Mouse (Mus musculus) C2C12 (cell line): ENCODE results near the gene Fam173a. TPM values are rescaled to one million over a fixed set of nuclear protein-coding genes. Genes with fewer than 3 reads are reported as not detected.
"Not testable (repeated sequence)": the region's sequence is repeated elsewhere in the genome, so short reads cannot be mapped to it uniquely, and the experiment has no call there.

Experiments
- H3K27me3 ChIP-seq: one replicate; pipeline ENCODE4 v1.6.1; 2011; ENCODE audit not compliant: control insufficient read depth, insufficient read depth, insufficient read length
- H3K36me3 ChIP-seq: one replicate; pipeline ENCODE4 v1.6.1; 2011; ENCODE audit not compliant: control insufficient read depth, insufficient read depth
- H3K4me3 ChIP-seq: one replicate; pipeline ENCODE4 v1.5.1; 2011; ENCODE audit warnings: mild to moderate bottlenecking, control low read depth; ENCODE audit not compliant: poor library complexity, insufficient read depth, severe bottlenecking
- H3K79me2 ChIP-seq: one replicate; pipeline ENCODE4 v1.6.1; 2011; ENCODE audit not compliant: control insufficient read depth, insufficient read depth
- H3K79me3 ChIP-seq: one replicate; pipeline ENCODE4 v1.6.1; 2011; ENCODE audit warnings: low read depth, control low read depth
- H3ac ChIP-seq: one replicate; pipeline ENCODE3; 2011; ENCODE audit warnings: low read depth; ENCODE audit not compliant: control insufficient read depth, insufficient read length
- CEBPB ChIP-seq: IDR thresholded peaks from one replicate; pipeline ENCODE4 v1.6.1; 2011; ENCODE audit warnings: low read depth, mild to moderate bottlenecking, control low read depth, moderate library complexity
- CTCF ChIP-seq: IDR thresholded peaks from one replicate; pipeline ENCODE4 v1.5.1; 2011; ENCODE audit not compliant: control insufficient read depth, insufficient read depth, insufficient read length
- FOSL1 ChIP-seq: IDR thresholded peaks from one replicate; pipeline ENCODE4 v1.8.0; 2011; ENCODE audit warnings: mild to moderate bottlenecking, low read length; ENCODE audit not compliant: poor library complexity, insufficient read depth, severe bottlenecking
- MAX ChIP-seq: IDR thresholded peaks from one replicate; pipeline ENCODE4 v1.6.1; 2011; ENCODE audit warnings: mild to moderate bottlenecking, control low read depth
- MYOD1 ChIP-seq: IDR thresholded peaks from one replicate; pipeline ENCODE4 v1.6.1; 2011; ENCODE audit warnings: low read depth; ENCODE audit not compliant: control insufficient read depth, insufficient read length
- MYOG ChIP-seq: IDR thresholded peaks from one replicate; pipeline ENCODE4 v1.6.1; 2011; ENCODE audit not compliant: control insufficient read depth, insufficient read length; ENCODE audit errors: extremely low read depth
- USF1 ChIP-seq: IDR thresholded peaks from one replicate; pipeline ENCODE4 v1.6.1; 2011; ENCODE audit warnings: low read depth, mild to moderate bottlenecking, control low read depth, moderate library complexity
- microRNA-seq: library from miRNA; unstranded; fragments of <30 nt; microRNA quantifications from one replicate; pipeline ENCODE4, GENCODE M21; 2019; ENCODE audit warnings: borderline microRNAs expressed
- polyA plus RNA-seq: library from polyadenylated mRNA; unstranded; fragments of >200 nt; fragmentation: generic; extraction: Trizol; gene quantifications from one replicate; pipeline ENCODE4 v1.2.1, GENCODE M21; 2012; ENCODE audit warnings: missing spikeins

Gene Fam173a
- polyA plus RNA-seq, 1 experiment, result 46.0 TPM

DNA sequence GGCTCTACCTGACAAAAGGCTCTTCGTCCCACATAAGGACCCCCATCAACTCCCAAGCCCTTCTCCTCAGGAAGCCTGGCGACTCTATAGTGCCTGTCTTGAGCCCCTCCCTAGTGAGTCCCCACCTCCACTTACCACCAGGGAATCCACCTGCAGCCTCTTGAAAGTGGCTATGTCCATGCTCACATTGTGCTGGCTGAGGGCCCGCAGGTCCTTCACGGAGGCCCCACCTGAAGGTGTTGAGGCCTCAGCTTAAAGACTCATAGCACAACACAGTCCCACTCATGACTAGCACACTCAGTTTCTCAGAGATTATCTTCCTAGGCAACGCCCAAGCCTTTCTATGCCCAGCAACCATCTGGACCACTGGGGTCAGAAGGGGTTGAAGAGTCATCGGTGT is 43.4 kb downstream of the Fam173a start:
- no peak overlapping the region for H3ac ChIP-seq
- TF ChIP-seq CEBPB, result no peak
- no peak for TF ChIP-seq MYOD1
- no peak for TF ChIP-seq FOSL1
- no peak for TF ChIP-seq CTCF
- no peak for TF ChIP-seq USF1
- no peak for TF ChIP-seq MYOG
- no peak for TF ChIP-seq MAX
- no peak overlapping the region for H3K4me3 ChIP-seq
- H3K79me2 ChIP-seq, result peaks cover 19% of the 10 kb centered on the region
- no peaks in the 10 kb centered on the region for H3K36me3 ChIP-seq
- peaks cover 2% of the 10 kb centered on the region for H3K79me3 ChIP-seq
- no peaks in the 10 kb centered on the region for H3K27me3 ChIP-seq

DNA sequence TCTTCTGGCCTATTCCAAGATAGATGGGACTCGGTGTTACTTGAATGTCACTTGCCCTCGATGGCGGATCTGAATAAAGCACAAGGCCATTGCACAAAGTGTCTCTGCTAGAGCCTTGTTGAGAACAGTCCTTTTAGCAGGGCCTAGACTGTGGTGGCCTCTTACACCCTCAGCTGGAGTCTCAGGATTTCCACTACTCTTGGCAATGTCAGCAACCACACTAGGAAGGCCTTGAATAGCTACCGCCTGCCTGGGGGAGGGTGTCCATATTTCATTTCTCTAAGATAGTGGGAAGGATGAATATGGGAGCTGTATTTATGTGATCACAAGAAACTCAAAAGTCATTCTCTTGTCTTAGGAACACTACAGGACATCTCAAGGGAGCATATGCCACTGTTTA is 44.5 kb downstream of the Fam173a start:
- no peaks in the 10 kb centered on the region for H3K27me3 ChIP-seq
- H3K4me3 ChIP-seq, result no peak overlapping the region
- H3ac ChIP-seq, result no peak overlapping the region
- peaks cover 12% of the 10 kb centered on the region for H3K79me2 ChIP-seq
- TF ChIP-seq USF1 (no peak), MYOG (no peak), CEBPB (no peak), FOSL1 (no peak)
- peaks cover 2% of the 10 kb centered on the region for H3K79me3 ChIP-seq
- H3K36me3 ChIP-seq, result no peaks in the 10 kb centered on the region

DNA sequence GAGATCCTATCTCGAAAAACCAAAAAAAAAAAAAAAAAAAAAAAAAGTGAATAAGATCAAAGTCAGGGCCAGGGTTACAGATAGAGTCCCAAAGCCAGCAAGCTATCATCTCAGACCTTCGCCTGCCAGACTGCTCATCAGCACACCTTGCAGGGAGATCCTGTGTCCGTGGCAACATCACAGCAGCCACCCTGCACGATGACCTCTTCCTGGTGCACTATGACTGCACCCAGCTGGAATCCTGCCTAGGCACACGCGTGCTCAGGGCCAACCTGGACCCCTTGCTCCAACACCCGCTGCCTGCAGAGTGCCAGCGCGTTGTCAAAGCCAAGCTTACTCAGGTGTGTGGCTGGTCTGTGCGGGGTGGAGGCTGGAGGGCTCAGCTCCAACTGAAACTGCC is 48.4 kb downstream of the Fam173a start:
- no peaks in the 10 kb centered on the region for H3K36me3 ChIP-seq
- peaks cover 2% of the 10 kb centered on the region for H3K27me3 ChIP-seq
- H3ac ChIP-seq, result no peak overlapping the region
- H3K4me3 ChIP-seq, result no peak overlapping the region
- H3K79me3 ChIP-seq, result no peaks in the 10 kb centered on the region
- TF ChIP-seq USF1 (no peak), MYOG (no peak), MAX (no peak), MYOD1 (no peak), FOSL1 (no peak), CTCF (no peak), CEBPB (no peak)
- no peaks in the 10 kb centered on the region for H3K79me2 ChIP-seq

DNA sequence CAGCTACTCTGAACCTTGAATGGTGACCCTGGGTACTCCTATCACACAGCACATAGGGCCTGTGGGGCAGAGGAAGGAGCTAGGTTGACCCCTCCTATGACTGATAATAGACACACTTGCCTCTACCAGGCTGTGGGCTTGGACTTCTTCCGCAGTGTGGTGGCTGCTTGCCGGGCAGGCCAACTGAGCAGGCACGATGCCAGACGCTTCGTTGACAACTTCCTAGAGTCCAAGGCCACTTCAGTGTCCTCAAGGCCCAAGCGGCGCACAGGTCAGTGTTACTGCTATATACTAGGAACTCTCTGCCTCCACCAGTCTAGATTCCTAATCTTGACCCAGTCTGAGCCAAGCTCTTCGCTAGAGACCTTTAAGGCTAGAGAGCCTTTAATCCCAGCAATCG is 48.9 kb downstream of the Fam173a start:
- H3K36me3 ChIP-seq, result no peaks in the 10 kb centered on the region
- H3K4me3 ChIP-seq, result no peak overlapping the region
- peaks cover 7% of the 10 kb centered on the region for H3K27me3 ChIP-seq
- no peaks in the 10 kb centered on the region for H3K79me3 ChIP-seq
- TF ChIP-seq CTCF (no peak), USF1 (no peak), CEBPB (no peak), MYOG (no peak), FOSL1 (no peak), MYOD1 (no peak), MAX (no peak)
- H3ac ChIP-seq, result no peak overlapping the region
- no peaks in the 10 kb centered on the region for H3K79me2 ChIP-seq

DNA sequence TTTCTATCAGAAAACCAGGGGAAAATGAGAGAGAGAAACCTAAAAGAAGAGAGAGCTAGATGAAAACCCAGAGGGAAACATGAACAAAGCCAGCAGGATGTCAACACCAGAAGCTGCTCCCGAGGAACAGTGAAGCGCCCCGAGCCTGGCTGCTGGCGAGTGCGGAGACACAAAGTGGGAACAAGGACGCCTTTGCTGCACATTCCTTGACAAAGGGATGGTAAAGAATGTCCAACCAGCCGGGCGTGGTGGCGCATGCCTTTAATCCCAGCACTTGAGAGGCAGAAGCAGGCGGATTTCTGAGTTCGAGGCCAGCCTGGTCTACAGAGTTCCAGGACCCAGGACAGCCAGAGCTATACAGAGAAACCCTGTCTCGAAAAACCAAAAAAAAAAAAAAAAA is 51.2 kb downstream of the Fam173a start:
- H3K27me3 ChIP-seq, result peaks cover 20% of the 10 kb centered on the region

More for the DNA sequence above, 51.2 kb downstream of the Fam173a start:
- H3K4me3 ChIP-seq, H3K79me3 ChIP-seq, H3ac ChIP-seq, H3K79me2 ChIP-seq, H3K36me3 ChIP-seq: not testable (repeated sequence)

Small RNA genes within 50 kb of the gene (microRNA-seq; reads per million reads assigned to microRNA genes)
- gene Gm25083 (not detected), gene Mir3082 (0.68 reads per million, percentile 14 among the genes with 10 or more reads in this experiment), gene Mir6966 (0.28 reads per million)

Other genes starting within 250 kb of the Fam173a start
- 0.99 TPM for gene Sox8, start 222.2 kb downstream of the Fam173a start, polyA plus RNA-seq
- 14.0 TPM for gene Lmf1, start 213.8 kb downstream of the Fam173a start, polyA plus RNA-seq
- gene Gng13, start 75.7 kb downstream of the Fam173a start, polyA plus RNA-seq, result not detected
- gene Chtf18, start 65.5 kb downstream of the Fam173a start, polyA plus RNA-seq, result 22.8 TPM
- 20.7 TPM for gene Rpusd1, start 65.2 kb downstream of the Fam173a start, polyA plus RNA-seq
- gene Mslnl, start 56.9 kb downstream of the Fam173a start, polyA plus RNA-seq, result not detected
- gene Msln, start 38.5 kb downstream of the Fam173a start, polyA plus RNA-seq, result 6.1 TPM
- 19.3 TPM for gene Narfl, start 19.1 kb downstream of the Fam173a start, polyA plus RNA-seq
- gene Haghl, start 7.2 kb downstream of the Fam173a start, polyA plus RNA-seq, result 14.4 TPM
- gene Ccdc78, start 6.3 kb downstream of the Fam173a start, polyA plus RNA-seq, result 0.12 TPM
- gene AC134908.4, start 2.8 kb upstream of the Fam173a start, polyA plus RNA-seq, result not detected
- gene Metrn, start 4.2 kb upstream of the Fam173a start, polyA plus RNA-seq, result 64.0 TPM
- 5.7 TPM for gene Fbxl16, start 16.2 kb upstream of the Fam173a start, polyA plus RNA-seq
- gene Wdr24, start 30.7 kb upstream of the Fam173a start, polyA plus RNA-seq, result 14.3 TPM
- 10.8 TPM for gene Jmjd8, start 36.0 kb upstream of the Fam173a start, polyA plus RNA-seq
- 246 TPM for gene Stub1, start 40.5 kb upstream of the Fam173a start, polyA plus RNA-seq
- 0.40 TPM for gene Rhbdl1, start 44.4 kb upstream of the Fam173a start, polyA plus RNA-seq
- 0.89 TPM for gene Gm20683, start 48.9 kb upstream of the Fam173a start, polyA plus RNA-seq
- 33.9 TPM for gene Rhot2, start 52.0 kb upstream of the Fam173a start, polyA plus RNA-seq
- 16.7 TPM for gene Wdr90, start 68.6 kb upstream of the Fam173a start, polyA plus RNA-seq
- gene Mcrip2, start 75.9 kb upstream of the Fam173a start, polyA plus RNA-seq, result 36.3 TPM
- gene Mettl26, start 82.2 kb upstream of the Fam173a start, polyA plus RNA-seq, result 25.0 TPM
- 0.34 TPM for gene Wfikkn1, start 88.0 kb upstream of the Fam173a start, polyA plus RNA-seq
- gene Rab40c, start 126.8 kb upstream of the Fam173a start, polyA plus RNA-seq, result 14.4 TPM
- 43.5 TPM for gene Pigq, start 152.0 kb upstream of the Fam173a start, polyA plus RNA-seq
- 0.46 TPM for gene Nhlrc4, start 152.1 kb upstream of the Fam173a start, polyA plus RNA-seq
- gene A930017K11Rik, start 159.7 kb upstream of the Fam173a start, polyA plus RNA-seq, result 0.02 TPM
- 10.6 TPM for gene Capn15, start 192.9 kb upstream of the Fam173a start, polyA plus RNA-seq